Mouse (Mus musculus) lung, embryonic 16.5 days (tissue): ENCODE data around the gene Kcnj11. TPM values are rescaled to one million over a fixed set of nuclear protein-coding genes. Genes with fewer than 3 reads are reported as not detected.

Source experiments
- ATAC-seq: fragments of 200-750 bp; cut with Nextera tagmentation; 2 replicates; pipeline ENCODE4 v1.8.0; 2017; ENCODE audit warnings: low read depth, mild to moderate bottlenecking, moderate library complexity
- H3K27ac ChIP-seq: fragments of 300-500 bp; sonication (generic); 2 replicates; pipeline ENCODE4 v1.5.1; 2014; ENCODE audit warnings: mild to moderate bottlenecking, control low read depth, low read length
- H3K27me3 ChIP-seq: fragments of 300-500 bp; sonication (generic); 2 replicates; pipeline ENCODE4 v1.6.1; 2014; ENCODE audit warnings: low read depth, low read length, mixed read lengths; ENCODE audit not compliant: control insufficient read depth, insufficient read depth
- H3K36me3 ChIP-seq: fragments of 300-500 bp; sonication (generic); 2 replicates; pipeline ENCODE4 v1.6.1; 2014; ENCODE audit warnings: low read length; ENCODE audit not compliant: control insufficient read depth, insufficient read depth
- H3K4me1 ChIP-seq: fragments of 300-500 bp; sonication (generic); replicated peaks from 2 replicates; pipeline ENCODE4 v1.6.1; 2014; ENCODE audit warnings: low read length, mixed read lengths; ENCODE audit not compliant: control insufficient read depth, insufficient read depth
- H3K4me2 ChIP-seq: fragments of 300-500 bp; sonication (generic); 2 replicates; pipeline ENCODE4 v1.6.1; 2014; ENCODE audit warnings: low read depth, low read length, control low read depth
- H3K4me3 ChIP-seq: fragments of 300-500 bp; sonication (generic); 2 replicates; pipeline ENCODE4 v1.5.1; 2014; ENCODE audit warnings: mild to moderate bottlenecking, low read length, control low read depth
- H3K9ac ChIP-seq: fragments of 300-500 bp; sonication (generic); 2 replicates; pipeline ENCODE4 v1.6.1; 2014; ENCODE audit warnings: low read length, control low read depth
- H3K9me3 ChIP-seq: fragments of 300-500 bp; sonication (generic); 2 replicates; pipeline ENCODE4 v1.6.1; 2016; ENCODE audit warnings: low read length; ENCODE audit not compliant: control insufficient read depth
- WGBS: fragments of 180-500 bp; shearing (Covaris S2); extraction: QIAGEN DNeasy Blood & Tissue Kit; methylation state at CpG from one replicate; pipeline ENCODE4 v1.1.7; 2014; 5-methylcytosine and 5-hydroxymethylcytosine counted together
- polyA plus RNA-seq: library from polyadenylated mRNA; unstranded; fragments of >200 nt; fragmentation: Nextera tagmentation; extraction: Ambion mirVana; gene quantifications from 2 replicates; pipeline ENCODE4 v1.2.1, GENCODE M21; 2015

Kcnj11 gene
- polyA plus RNA-seq, 1 experiment from 2014 or later: 0.59 TPM

- WGBS: 38% methylated on average over 7 of the region's 7 CpGs
- no peak overlapping the region for H3K4me2 ChIP-seq
- H3K4me3 ChIP-seq: no peak overlapping the region
- H3K4me1 ChIP-seq: peaks cover 3% of the 10 kb centered on the region; the same call in 1 of the 2 replicates
- H3K27me3 ChIP-seq: peaks cover 12% of the 10 kb centered on the region; the same call in 1 of the 2 replicates
- H3K9ac ChIP-seq: no peak overlapping the region
- H3K27ac ChIP-seq: no peak overlapping the region
- no peaks in the 10 kb centered on the region for H3K36me3 ChIP-seq
- H3K9me3 ChIP-seq: no peaks in the 10 kb centered on the region
- ATAC-seq: no peak
These were observed 30.2 kb upstream of the Kcnj11 start for GRCm38 (mm10) chr7:46130723-46131122.

- no peaks in the 10 kb centered on the region for H3K9me3 ChIP-seq
- 46% methylated on average over 7 of the region's 7 CpGs for WGBS
- H3K36me3 ChIP-seq: no peaks in the 10 kb centered on the region
These were observed 29.1 kb upstream of the Kcnj11 start for GRCm38 (mm10) chr7:46129463-46130179.

DNA sequence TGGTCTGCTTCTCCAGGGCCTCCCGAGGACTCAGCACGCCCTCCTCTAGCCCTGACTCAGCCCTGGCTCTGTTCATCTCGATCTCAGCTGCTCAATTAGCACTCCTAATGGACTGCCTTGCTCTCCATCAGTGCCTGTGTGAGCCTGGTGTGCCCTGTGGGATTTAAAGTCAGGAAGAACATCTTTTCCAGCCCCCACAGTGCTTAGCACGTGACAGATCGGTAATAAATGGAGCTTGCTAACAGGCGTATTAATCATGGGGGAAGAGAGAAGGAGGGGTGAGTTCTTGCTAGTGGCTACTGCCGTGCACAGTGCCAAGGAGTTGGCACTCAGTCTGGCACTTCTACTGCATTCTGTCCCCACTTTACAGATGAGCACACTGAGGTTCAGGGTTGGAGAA, 27.6 kb upstream of the Kcnj11 start:
- WGBS: 37% methylated on average over 7 of the region's 7 CpGs
- Histone ChIP-seq H3K9ac (no peak overlapping the region), H3K9me3 (no peaks in the 10 kb centered on the region), H3K27me3 (peaks cover 10% of the 10 kb centered on the region; the same call in 1 of the 2 replicates), H3K4me2 (no peak overlapping the region), H3K4me3 (no peak overlapping the region), H3K4me1 (peaks cover 11% of the 10 kb centered on the region), H3K27ac (no peak overlapping the region), H3K36me3 (no peaks in the 10 kb centered on the region)
- ATAC-seq: no peak

More at GRCm38 (mm10) chr7:46129463-46130179, 29.1 kb upstream of the Kcnj11 start:
- ATAC-seq: no peak
- Histone ChIP-seq H3K27ac (no peak overlapping the region), H3K4me1 (peaks cover 4% of the 10 kb centered on the region; the same call in 1 of the 2 replicates), H3K27me3 (peaks cover 12% of the 10 kb centered on the region; the same call in 1 of the 2 replicates), H3K4me3 (no peak overlapping the region), H3K9ac (no peak overlapping the region), H3K4me2 (no peak overlapping the region)

- Histone ChIP-seq H3K27ac (no peak overlapping the region), H3K4me2 (no peak overlapping the region), H3K4me3 (no peak overlapping the region), H3K36me3 (no peaks in the 10 kb centered on the region), H3K9ac (no peak overlapping the region), H3K9me3 (no peaks in the 10 kb centered on the region), H3K27me3 (peaks cover 7% of the 10 kb centered on the region; the same call in 1 of the 2 replicates), H3K4me1 (peaks cover 11% of the 10 kb centered on the region)
- WGBS: 67% methylated on average over 11 of the region's 11 CpGs
- no peak for ATAC-seq
These were observed 24.8 kb upstream of the Kcnj11 start for GRCm38 (mm10) chr7:46125340-46125739.

DNA sequence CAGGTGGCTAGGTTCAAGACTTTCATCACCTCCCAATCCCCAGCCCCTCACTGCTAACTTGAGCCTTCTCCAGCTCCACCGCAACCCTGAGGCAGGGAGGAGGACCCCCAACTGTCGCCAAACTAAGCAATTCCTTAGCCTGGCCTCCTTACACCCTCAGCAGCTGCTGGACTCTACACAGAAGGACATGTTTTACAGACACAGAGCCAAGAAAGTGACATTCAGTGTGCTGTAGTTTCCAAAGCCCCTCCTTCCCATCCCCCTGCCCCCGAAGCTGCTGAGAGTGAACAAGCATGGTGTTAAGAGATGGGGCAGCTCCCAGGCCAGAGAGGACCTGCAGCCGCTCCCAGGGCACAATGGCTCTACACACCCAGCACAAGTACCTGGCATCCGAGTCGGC, 23.9 kb upstream of the Kcnj11 start:
- H3K27ac ChIP-seq: no peak overlapping the region
- no peak overlapping the region for H3K9ac ChIP-seq
- H3K36me3 ChIP-seq: no peaks in the 10 kb centered on the region
- no peak overlapping the region for H3K4me3 ChIP-seq
- H3K27me3 ChIP-seq: peaks cover 10% of the 10 kb centered on the region; the same call in 1 of the 2 replicates
- no peaks in the 10 kb centered on the region for H3K9me3 ChIP-seq
- peaks cover 11% of the 10 kb centered on the region for H3K4me1 ChIP-seq
- ATAC-seq: 0 out of 2 replicates have a peak, but pooled peaks have one; percentile 24
- H3K4me2 ChIP-seq: no peak overlapping the region
- 44% methylated on average over 6 of the region's 6 CpGs for WGBS

- H3K9me3 ChIP-seq: no peaks in the 10 kb centered on the region
- H3K4me2 ChIP-seq: no peak overlapping the region
- WGBS: 4% methylated on average over 4 of the region's 4 CpGs
- no peaks in the 10 kb centered on the region for H3K36me3 ChIP-seq
- H3K27me3 ChIP-seq: peaks cover 10% of the 10 kb centered on the region; the same call in 1 of the 2 replicates
- H3K27ac ChIP-seq: no peak overlapping the region
- ATAC-seq: peak; percentile 86
- no peak overlapping the region for H3K4me3 ChIP-seq
- no peak overlapping the region for H3K9ac ChIP-seq
- peaks cover 11% of the 10 kb centered on the region for H3K4me1 ChIP-seq
These were observed 22.4 kb upstream of the Kcnj11 start for GRCm38 (mm10) chr7:46122964-46123363.

DNA sequence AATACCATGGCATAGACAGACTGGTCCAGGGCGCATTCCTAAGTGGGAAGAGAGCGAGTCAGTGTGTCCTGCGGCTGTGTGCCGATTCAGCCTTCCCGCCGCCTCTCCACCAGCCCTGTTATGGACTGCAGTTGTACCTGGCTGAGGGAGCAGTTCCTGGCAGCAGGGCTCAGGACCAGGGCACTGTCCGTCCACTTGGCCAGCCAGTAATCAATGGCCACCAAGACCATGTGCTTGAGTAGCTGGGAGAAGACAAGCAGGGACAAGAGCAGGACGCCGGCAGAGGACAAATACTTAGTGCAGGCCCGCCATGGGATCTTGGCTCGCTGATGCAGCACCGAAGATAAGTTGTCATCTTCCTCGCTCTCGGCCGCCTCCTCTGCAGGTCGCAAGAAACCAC, 16.5 kb upstream of the Kcnj11 start:
- no peaks in the 10 kb centered on the region; the same call in 1 of the 2 replicates for H3K9me3 ChIP-seq
- H3K4me3 ChIP-seq: no peak overlapping the region
- WGBS: 87% methylated on average over 16 of the region's 16 CpGs
- no peak overlapping the region for H3K9ac ChIP-seq
- ATAC-seq: no peak
- H3K36me3 ChIP-seq: no peaks in the 10 kb centered on the region
- H3K4me1 ChIP-seq: no peaks in the 10 kb centered on the region; the same call in none of the 2 replicates
- H3K4me2 ChIP-seq: no peak overlapping the region
- H3K27me3 ChIP-seq: peaks cover 9% of the 10 kb centered on the region; the same call in 1 of the 2 replicates
- no peak overlapping the region for H3K27ac ChIP-seq

DNA sequence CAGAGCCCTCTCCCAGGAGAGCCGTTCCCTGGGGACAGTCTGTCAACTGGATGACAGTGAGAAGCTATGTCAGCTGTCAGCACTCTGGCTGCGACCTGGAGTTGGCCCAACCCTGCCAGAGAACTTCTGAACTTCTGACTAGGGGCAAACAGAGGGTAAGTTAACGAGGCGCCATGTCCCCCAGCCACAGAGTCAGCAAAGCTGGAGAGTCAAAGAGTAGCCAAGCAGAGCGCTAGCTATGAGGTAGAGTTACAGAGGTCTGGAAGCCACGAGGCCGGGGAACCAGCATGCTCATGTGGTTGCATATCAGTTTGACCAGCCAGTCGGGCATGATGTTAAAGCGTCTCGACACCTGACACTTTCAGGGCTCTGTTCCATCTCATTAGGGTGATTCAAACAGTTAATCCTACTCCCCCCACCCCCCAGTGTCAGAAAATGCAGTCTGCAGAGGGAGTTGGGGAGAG, 15.6 kb upstream of the Kcnj11 start:
- Histone ChIP-seq H3K9ac (no peak overlapping the region), H3K4me1 (no peaks in the 10 kb centered on the region; the same call in none of the 2 replicates), H3K4me2 (no peak overlapping the region), H3K27ac (no peak overlapping the region), H3K36me3 (no peaks in the 10 kb centered on the region), H3K4me3 (no peak overlapping the region), H3K27me3 (peaks cover 9% of the 10 kb centered on the region; the same call in 1 of the 2 replicates), H3K9me3 (no peaks in the 10 kb centered on the region; the same call in 1 of the 2 replicates)
- WGBS: 25% methylated on average over 10 of the region's 10 CpGs
- peak; percentile 43; the same call in 1 of the 2 replicates for ATAC-seq

DNA sequence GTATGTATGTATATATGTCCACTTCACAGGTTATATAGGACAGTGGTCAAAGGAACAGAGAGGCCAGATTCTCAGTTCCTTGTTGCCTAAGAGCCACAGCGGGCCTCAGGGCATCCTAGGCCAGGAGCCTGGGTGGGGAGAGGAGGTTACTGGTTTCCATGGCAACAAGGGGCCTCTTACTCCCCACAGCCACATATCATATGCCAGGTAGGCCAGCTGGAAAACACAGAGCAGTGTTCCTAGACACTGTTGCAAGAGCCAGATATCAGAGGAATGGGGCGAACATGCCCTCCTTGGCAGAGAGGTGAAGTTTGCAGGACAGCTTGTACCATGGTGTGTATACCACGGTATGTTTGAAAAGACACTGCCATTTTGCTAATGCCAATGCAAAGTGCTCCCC, 12.9 kb upstream of the Kcnj11 start:
- no peak overlapping the region for H3K4me2 ChIP-seq
- H3K9me3 ChIP-seq: no peaks in the 10 kb centered on the region; the same call in 1 of the 2 replicates
- ATAC-seq: no peak
- no peak overlapping the region for H3K27ac ChIP-seq
- H3K4me1 ChIP-seq: no peaks in the 10 kb centered on the region; the same call in none of the 2 replicates
- no peak overlapping the region for H3K9ac ChIP-seq
- peaks cover 2% of the 10 kb centered on the region; the same call in 1 of the 2 replicates for H3K27me3 ChIP-seq
- H3K4me3 ChIP-seq: no peak overlapping the region
- WGBS: 53% methylated on average over 3 of the region's 3 CpGs
- no peaks in the 10 kb centered on the region for H3K36me3 ChIP-seq
